Mouse (Mus musculus) heart, postnatal 10 days (tissue): ENCODE results near the gene Arf6. TPM values are rescaled to one million over a fixed set of nuclear protein-coding genes. Genes with fewer than 3 reads are reported as not detected.
"Not testable (repeated sequence)": the region's sequence is repeated elsewhere in the genome, so short reads cannot be mapped to it uniquely, and the experiment has no call there.

Experiments
- DNase-seq, 2 experiments: peaks; one replicate each; pipeline ENCODE4 v3.0.0; 2021
- intact Hi-C: fragments of 180-260 bp; cut with DNase I; formaldehyde crosslinking; loops from one replicate; pipeline ENCODE4 v1.15.1; 2025
- total RNA-seq, 2 experiments: library from RNA; stranded (reverse); gene quantifications; 2 replicates each; pipeline ENCODE4 v1.2.3; 2021

The Arf6 gene
- total RNA-seq, 2 experiments from 2014 or later = 77.1 to 81.6 TPM

- DNase-seq = peak; percentile 41 to 47
Observed at GRCm38 (mm10) chr12:69372731-69373331, 881 bp downstream of the Arf6 start.

GRCm38 (mm10) chr12:69373850-69374766, 2.2 kb downstream of the Arf6 start:
- intact Hi-C loops = loop anchor here (1.0 to 10.0 kb wide), 6 partner anchors 48 to 199 kb away; no protein-coding TSS in a partner anchor
- DNase-seq = peak; percentile 35

More at GRCm38 (mm10) chr12:69372731-69373331, 881 bp downstream of the Arf6 start:
- intact Hi-C loops = loop anchor here (1.0 to 10.0 kb wide), 6 partner anchors 49 to 200 kb away; no protein-coding TSS in a partner anchor

DNA sequence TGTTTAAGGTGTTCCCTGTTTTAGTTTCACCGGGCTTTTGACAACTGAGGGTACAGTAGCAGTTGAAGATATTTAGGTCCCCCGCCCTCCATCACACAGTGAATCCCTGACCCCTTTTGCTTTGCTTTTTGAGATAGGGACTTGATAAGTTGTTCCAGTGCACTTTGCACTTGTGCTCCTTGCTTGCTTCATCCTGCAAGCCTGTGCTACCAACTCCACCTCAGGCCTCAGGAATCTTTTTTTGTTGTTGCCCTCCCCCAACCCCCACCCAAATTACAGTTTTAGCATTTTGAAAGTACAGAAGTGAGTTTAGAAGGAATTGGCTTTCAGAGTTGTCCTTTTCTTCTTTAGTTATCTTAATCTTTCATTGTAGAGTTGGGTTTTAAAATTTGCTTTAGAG, 4.2 kb downstream of the Arf6 start:
- intact Hi-C loops = loop anchor here (10.0 kb wide), 1 partner anchor 119 kb away; no protein-coding TSS in a partner anchor
- DNase-seq = no peak

- intact Hi-C loops = loop anchor here (10.0 kb wide), 1 partner anchor 118 kb away; no protein-coding TSS in a partner anchor
- DNase-seq = no peak
Observed at GRCm38 (mm10) chr12:69377188-69377587, 5.2 kb downstream of the Arf6 start.

GRCm38 (mm10) chr12:69377636-69378035, 5.7 kb downstream of the Arf6 start:
- not testable (repeated sequence) for DNase-seq
- intact Hi-C loops = loop anchor here (10.0 kb wide), 1 partner anchor 117 kb away; no protein-coding TSS in a partner anchor

- intact Hi-C loops = loop anchor here (10.0 kb wide), 1 partner anchor 116 kb away; no protein-coding TSS in a partner anchor
- no peak for DNase-seq
Observed at GRCm38 (mm10) chr12:69378558-69379454, 6.9 kb downstream of the Arf6 start.

GRCm38 (mm10) chr12:69382880-69383279, 10.9 kb downstream of the Arf6 start:
- intact Hi-C loops = no loop called here
- no peak for DNase-seq

DNA sequence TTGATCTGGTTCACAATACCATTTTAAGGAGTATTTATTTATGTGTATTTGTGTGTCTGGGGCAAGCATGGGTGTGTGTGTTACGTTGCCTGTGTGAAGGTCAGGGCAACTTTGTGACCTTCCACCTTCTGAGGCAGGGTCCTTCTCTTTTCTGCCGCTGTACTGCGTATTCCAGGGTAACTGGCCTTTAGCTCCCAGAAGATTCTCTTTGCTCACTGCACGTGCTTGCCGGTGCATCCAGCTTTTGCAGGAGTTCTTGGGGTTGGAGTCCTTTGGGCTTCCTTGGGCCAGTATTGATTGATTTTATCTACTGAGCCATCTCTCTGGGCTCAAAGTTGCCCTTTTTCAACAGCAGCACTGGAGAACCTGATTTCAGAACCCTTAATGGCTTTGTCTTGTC, 12.7 kb downstream of the Arf6 start:
- no peak for DNase-seq
- intact Hi-C loops = no loop called here

GRCm38 (mm10) chr12:69385542-69386280, 13.8 kb downstream of the Arf6 start:
- no peak for DNase-seq
- intact Hi-C loops = no loop called here

DNA sequence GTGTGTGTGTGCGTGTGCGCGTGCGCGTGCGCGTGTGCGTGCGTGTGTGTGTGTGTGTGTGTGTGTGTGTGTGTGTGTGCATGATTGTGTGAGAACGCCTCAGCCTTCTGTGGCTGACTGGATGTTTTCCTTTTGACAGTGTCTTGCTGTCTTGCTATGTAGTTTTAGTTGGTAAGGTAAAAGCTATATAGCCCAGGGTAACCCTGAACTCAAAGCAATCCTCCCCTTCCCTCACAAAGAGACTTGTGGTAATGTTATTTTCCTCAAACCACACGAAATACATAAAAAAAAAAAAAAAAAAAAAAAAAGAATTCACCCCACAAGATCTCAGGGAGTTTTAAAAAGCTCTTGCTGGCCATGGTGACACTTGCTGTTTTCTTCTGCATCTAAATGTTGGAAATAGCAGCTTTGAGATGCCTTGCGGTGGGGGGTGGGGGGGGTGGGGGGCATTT, 14.4 kb downstream of the Arf6 start:
- intact Hi-C loops, DNase-seq: not testable (repeated sequence)

GRCm38 (mm10) chr12:69388321-69388869, 16.4 kb downstream of the Arf6 start:
- intact Hi-C loops = no loop called here

DNA sequence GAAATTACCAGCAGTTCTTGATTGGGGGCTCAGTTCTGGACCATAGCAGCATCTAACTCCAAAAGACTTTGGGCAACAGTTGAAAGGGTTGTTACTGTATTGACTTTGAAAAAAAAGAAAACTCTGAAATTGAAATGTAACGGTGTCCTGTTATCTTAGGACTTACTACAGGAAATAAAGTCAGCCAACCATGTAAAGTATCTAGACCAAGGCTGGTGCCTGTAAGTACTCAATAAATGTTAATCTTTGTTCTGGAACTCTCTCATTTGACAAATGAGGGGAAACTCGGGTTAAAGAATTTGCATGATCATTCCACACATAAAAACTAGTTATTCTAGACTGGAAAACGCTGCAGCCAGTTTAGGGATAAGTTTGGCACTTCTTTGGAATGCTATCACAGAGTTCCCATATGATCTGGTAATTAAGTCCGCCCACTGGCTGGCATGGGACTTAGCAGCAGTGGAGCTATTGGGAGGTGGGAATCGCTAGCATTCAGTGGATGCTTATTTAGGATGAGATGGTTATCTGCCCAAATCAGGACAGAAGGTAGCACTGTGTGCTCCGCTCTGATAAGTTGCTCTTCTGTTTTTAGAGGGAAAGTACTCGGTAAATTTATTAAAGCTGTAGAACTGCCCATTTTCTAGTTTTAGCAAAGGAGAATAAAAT, 17.5 kb downstream of the Arf6 start:
- DNase-seq = no peak
- intact Hi-C loops = no loop called here

More at GRCm38 (mm10) chr12:69388321-69388869, 16.4 kb downstream of the Arf6 start:
- DNase-seq = no peak

DNA sequence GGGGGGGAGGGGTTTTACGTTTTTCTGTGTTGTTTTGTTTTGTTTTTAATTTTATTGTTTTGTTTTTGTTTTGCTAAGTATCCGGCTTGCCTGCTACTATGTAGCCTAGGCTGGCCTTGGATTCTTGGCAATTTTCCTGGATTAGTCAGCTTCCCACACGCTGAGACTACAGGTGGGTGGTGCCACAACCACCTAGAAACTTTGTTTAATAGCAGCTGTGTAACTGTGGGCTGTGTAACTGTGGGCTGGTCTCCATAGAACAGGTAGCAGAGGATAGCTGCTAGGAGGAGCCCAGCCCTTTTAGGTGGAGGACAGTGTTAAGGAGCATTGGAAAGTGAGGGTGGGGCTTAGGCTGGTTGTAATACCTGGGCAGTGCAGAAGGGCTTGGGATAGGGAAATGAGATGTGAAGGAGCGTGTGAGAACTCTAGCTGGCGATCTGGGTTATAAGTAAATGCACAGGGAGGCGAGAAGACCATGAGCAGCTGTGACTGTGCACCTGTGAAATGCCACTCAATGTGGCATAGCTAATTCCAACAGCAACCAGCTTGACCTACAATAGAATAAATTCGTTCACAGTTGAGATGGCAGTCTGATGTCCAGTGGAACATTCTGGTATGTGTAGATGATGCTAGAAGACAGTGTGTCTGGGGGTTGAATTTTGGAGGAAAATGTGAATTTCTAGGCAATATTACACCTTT, 18.2 kb downstream of the Arf6 start:
- DNase-seq = no peak
- intact Hi-C loops = no loop called here

GRCm38 (mm10) chr12:69393076-69393475, 21.1 kb downstream of the Arf6 start:
- intact Hi-C loops = no loop called here
- DNase-seq = no peak

DNA sequence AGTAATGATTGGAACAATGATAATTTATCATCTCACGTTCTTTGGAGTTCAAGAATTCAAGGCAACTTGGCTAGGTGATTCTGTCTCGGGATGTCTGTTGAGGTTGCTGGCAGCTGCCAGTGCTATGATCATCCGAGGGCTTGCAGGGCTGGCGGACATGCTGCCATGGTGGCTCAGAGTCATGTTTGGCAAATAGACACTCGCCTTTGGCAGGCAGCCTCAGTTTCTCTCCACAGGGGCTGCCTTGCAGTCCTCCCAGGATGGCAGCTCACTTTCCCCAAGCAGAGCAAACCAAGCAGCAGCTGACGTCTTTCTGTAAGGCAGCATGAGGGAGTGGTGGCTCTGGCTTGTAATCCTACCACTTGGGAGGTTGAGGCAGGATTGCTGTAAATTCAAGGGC, 22.5 kb downstream of the Arf6 start:
- DNase-seq = no peak
- intact Hi-C loops = no loop called here

DNA sequence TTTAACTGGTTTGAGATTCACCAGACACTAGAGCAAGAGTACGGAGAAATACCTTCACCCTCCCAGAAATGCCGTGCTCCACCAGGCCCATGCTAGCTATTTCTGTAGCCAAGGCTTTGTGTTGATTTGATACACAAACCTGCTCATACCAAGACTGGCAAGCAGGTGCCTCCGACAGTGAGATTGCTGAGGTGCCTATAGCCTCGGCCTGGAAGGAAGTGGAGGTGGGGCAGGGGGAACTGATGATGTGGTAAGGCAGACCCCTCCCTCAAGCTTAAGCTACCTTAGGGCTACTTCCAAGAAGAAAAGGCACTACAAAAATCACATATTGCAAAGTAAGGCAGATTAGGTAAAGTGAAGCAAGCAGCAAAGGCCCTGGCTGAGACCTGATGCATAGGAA, 28.4 kb downstream of the Arf6 start:
- DNase-seq = no peak
- intact Hi-C loops = no loop called here

DNA sequence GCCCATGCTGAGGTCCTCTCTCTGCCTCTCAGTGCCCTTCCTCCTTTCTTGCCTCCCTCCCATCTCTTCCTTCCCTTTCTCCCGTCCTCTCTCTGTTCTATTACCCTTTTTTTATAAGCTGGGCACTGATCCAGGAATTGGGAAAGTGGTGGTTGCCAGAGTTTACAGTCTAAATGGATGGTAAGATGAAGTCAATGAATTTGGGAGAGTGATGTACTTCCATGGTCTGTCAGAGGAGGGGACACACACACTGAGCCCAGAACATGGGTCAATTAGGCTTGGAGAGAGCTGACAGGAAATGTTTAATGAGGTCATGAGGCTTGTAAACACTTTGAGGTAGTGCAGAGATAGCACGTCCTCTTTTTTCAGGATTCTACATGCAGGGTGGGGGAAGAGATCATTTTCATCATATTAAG, 28.9 kb downstream of the Arf6 start:
- intact Hi-C loops = no loop called here
- DNase-seq = no peak

- DNase-seq = no peak
- intact Hi-C loops = no loop called here
Observed at GRCm38 (mm10) chr12:69402100-69402499, 30.1 kb downstream of the Arf6 start.
